Mouse (Mus musculus) erythroblast, embryonic 14.5 days (primary cell): ENCODE results near the gene Rfx3.

Experiments used
- GATA1 ChIP-seq: IDR thresholded peaks from 2 replicates; pipeline ENCODE4 v1.6.1; 2012; ENCODE audit warnings: low read length, inconsistent platforms, mixed read lengths
- TAL1 ChIP-seq: IDR thresholded peaks from 3 replicates; pipeline ENCODE4 v1.6.1; 2012; ENCODE audit warnings: low read length, inconsistent platforms, mixed read lengths

GRCm38 (mm10) chr19:27904655-27905054, 106.3 kb downstream of the Rfx3 start:
- TF ChIP-seq TAL1 (no peak), GATA1 (no peak)
